Mouse (Mus musculus): ENCODE data around the gene Sept1. TPM values are rescaled to one million over a fixed set of nuclear protein-coding genes. Genes with fewer than 3 reads are reported as not detected.
A peak's percentile ranks its signal among the peaks of the same experiment; 100 is the strongest.

Gene Sept1
- polyA plus RNA-seq, 1 experiment from 2014 or later: 18.6 TPM

- H3K36me3 ChIP-seq (ENCODE audit: insufficient read depth, low read length): no peaks in the 10 kb centered on the region
- no peak for ATAC-seq (ENCODE audit: low FRiP score, low TSS enrichment)
- no peaks in the 10 kb centered on the region for H3K4me1 ChIP-seq (ENCODE audit: insufficient read depth, low read length)
- 84% methylated on average over 6 of the region's 6 CpGs for WGBS
- no peak overlapping the region for H3K9ac ChIP-seq (replicated peaks; ENCODE audit: low read length)
- H3K4me2 ChIP-seq (replicated peaks; ENCODE audit: low read depth, low read length): no peak overlapping the region
- H3K9me3 ChIP-seq (ENCODE audit: low read length): no peaks in the 10 kb centered on the region
- no peak overlapping the region for H3K27ac ChIP-seq (ENCODE audit: low read length)
- no peaks in the 10 kb centered on the region for H3K27me3 ChIP-seq (ENCODE audit: insufficient read depth, low read length)
- H3K4me3 ChIP-seq (ENCODE audit: low read length): no peak overlapping the region
Measured at GRCm38 (mm10) chr7:127220440-127220839, 12.5 kb downstream of the Sept1 start.

GRCm38 (mm10) chr7:127218670-127219069 is 14.3 kb downstream of the Sept1 start:
- H3K4me2 ChIP-seq (replicated peaks; ENCODE audit: low read depth, low read length): no peak overlapping the region
- H3K4me1 ChIP-seq (ENCODE audit: insufficient read depth, low read length): peaks cover 6% of the 10 kb centered on the region
- no peak overlapping the region for H3K9ac ChIP-seq (replicated peaks; ENCODE audit: low read length)
- no peaks in the 10 kb centered on the region for H3K27me3 ChIP-seq (ENCODE audit: insufficient read depth, low read length)
- no peaks in the 10 kb centered on the region for H3K36me3 ChIP-seq (ENCODE audit: insufficient read depth, low read length)
- no peak overlapping the region for H3K27ac ChIP-seq (ENCODE audit: low read length)
- H3K4me3 ChIP-seq (ENCODE audit: low read length): no peak overlapping the region
- ATAC-seq (ENCODE audit: low FRiP score, low TSS enrichment): no peak
- H3K9me3 ChIP-seq (ENCODE audit: low read length): no peaks in the 10 kb centered on the region
- WGBS: 86% methylated on average over 4 of the region's 4 CpGs

- H3K27me3 ChIP-seq (ENCODE audit: insufficient read depth, low read length): no peaks in the 10 kb centered on the region
- no peak overlapping the region for H3K9ac ChIP-seq (replicated peaks; ENCODE audit: low read length)
- no peak overlapping the region for H3K27ac ChIP-seq (ENCODE audit: low read length)
- H3K4me2 ChIP-seq (replicated peaks; ENCODE audit: low read depth, low read length): no peak overlapping the region
- 79% methylated on average over 10 of the region's 10 CpGs for WGBS
- H3K36me3 ChIP-seq (ENCODE audit: insufficient read depth, low read length): no peaks in the 10 kb centered on the region
- no peak for ATAC-seq (ENCODE audit: low FRiP score, low TSS enrichment)
- no peaks in the 10 kb centered on the region for H3K9me3 ChIP-seq (ENCODE audit: low read length)
- peaks cover 6% of the 10 kb centered on the region for H3K4me1 ChIP-seq (ENCODE audit: insufficient read depth, low read length)
- no peak overlapping the region for H3K4me3 ChIP-seq (ENCODE audit: low read length)
Measured at GRCm38 (mm10) chr7:127217901-127218642, 14.9 kb downstream of the Sept1 start.

GRCm38 (mm10) chr7:127217475-127217874 is 15.5 kb downstream of the Sept1 start:
- ATAC-seq (ENCODE audit: low FRiP score, low TSS enrichment): no peak
- peaks cover 6% of the 10 kb centered on the region for H3K4me1 ChIP-seq (ENCODE audit: insufficient read depth, low read length)
- no peaks in the 10 kb centered on the region for H3K36me3 ChIP-seq (ENCODE audit: insufficient read depth, low read length)
- H3K4me3 ChIP-seq (ENCODE audit: low read length): no peak overlapping the region
- H3K9ac ChIP-seq (replicated peaks; ENCODE audit: low read length): no peak overlapping the region
- no peak overlapping the region for H3K4me2 ChIP-seq (replicated peaks; ENCODE audit: low read depth, low read length)
- H3K27ac ChIP-seq (ENCODE audit: low read length): no peak overlapping the region
- WGBS: 92% methylated on average over 6 of the region's 6 CpGs
- H3K9me3 ChIP-seq (ENCODE audit: low read length): no peaks in the 10 kb centered on the region
- H3K27me3 ChIP-seq (ENCODE audit: insufficient read depth, low read length): no peaks in the 10 kb centered on the region

- Histone ChIP-seq H3K4me2 (replicated peaks; ENCODE audit: low read depth, low read length) (no peak overlapping the region), H3K9ac (replicated peaks; ENCODE audit: low read length) (no peak overlapping the region), H3K4me3 (ENCODE audit: low read length) (no peak overlapping the region), H3K9me3 (ENCODE audit: low read length) (no peaks in the 10 kb centered on the region), H3K27me3 (ENCODE audit: insufficient read depth, low read length) (no peaks in the 10 kb centered on the region), H3K36me3 (ENCODE audit: insufficient read depth, low read length) (no peaks in the 10 kb centered on the region), H3K27ac (ENCODE audit: low read length) (no peak overlapping the region), H3K4me1 (ENCODE audit: insufficient read depth, low read length) (peaks cover 6% of the 10 kb centered on the region)
- ATAC-seq (ENCODE audit: low FRiP score, low TSS enrichment): no peak
- WGBS: 85% methylated on average over 5 of the region's 5 CpGs
Measured at GRCm38 (mm10) chr7:127216307-127216706, 16.6 kb downstream of the Sept1 start.

- H3K4me3 ChIP-seq (ENCODE audit: low read length): peak overlapping the region; percentile 42
- no peak overlapping the region for H3K27ac ChIP-seq (ENCODE audit: low read length)
- H3K9ac ChIP-seq (replicated peaks; ENCODE audit: low read length): peak overlapping the region; percentile 69
- peak; percentile 39 for ATAC-seq (ENCODE audit: low FRiP score, low TSS enrichment)
- H3K36me3 ChIP-seq (ENCODE audit: insufficient read depth, low read length): no peaks in the 10 kb centered on the region
- H3K27me3 ChIP-seq (ENCODE audit: insufficient read depth, low read length): no peaks in the 10 kb centered on the region
- H3K4me1 ChIP-seq (ENCODE audit: insufficient read depth, low read length): peaks cover 6% of the 10 kb centered on the region
- WGBS: 20% methylated on average over 33 of the region's 33 CpGs
- peak overlapping the region; percentile 62 for H3K4me2 ChIP-seq (replicated peaks; ENCODE audit: low read depth, low read length)
- H3K9me3 ChIP-seq (ENCODE audit: low read length): no peaks in the 10 kb centered on the region
Measured at GRCm38 (mm10) chr7:127214981-127215871, 17.7 kb downstream of the Sept1 start.

GRCm38 (mm10) chr7:127214521-127214920 is 18.4 kb downstream of the Sept1 start:
- H3K4me2 ChIP-seq (replicated peaks; ENCODE audit: low read depth, low read length): peak overlapping the region; percentile 62

GRCm38 (mm10) chr7:127213930-127214329 is 19.0 kb downstream of the Sept1 start:
- Histone ChIP-seq H3K4me1 (ENCODE audit: insufficient read depth, low read length) (peaks cover 6% of the 10 kb centered on the region), H3K4me2 (replicated peaks; ENCODE audit: low read depth, low read length) (peak overlapping the region; percentile 62), H3K36me3 (ENCODE audit: insufficient read depth, low read length) (no peaks in the 10 kb centered on the region), H3K27ac (ENCODE audit: low read length) (no peak overlapping the region), H3K27me3 (ENCODE audit: insufficient read depth, low read length) (no peaks in the 10 kb centered on the region), H3K9me3 (ENCODE audit: low read length) (no peaks in the 10 kb centered on the region), H3K9ac (replicated peaks; ENCODE audit: low read length) (peak overlapping the region; percentile 69; the same call in 1 of the 2 replicates), H3K4me3 (ENCODE audit: low read length) (0 out of 2 replicates have a peak overlapping the region, but pooled peaks have one; percentile 42)
- WGBS: 56% methylated on average over 12 of the region's 12 CpGs
- ATAC-seq (ENCODE audit: low FRiP score, low TSS enrichment): no peak

More at GRCm38 (mm10) chr7:127214521-127214920, 18.4 kb downstream of the Sept1 start:
- Histone ChIP-seq H3K9ac (replicated peaks; ENCODE audit: low read length) (peak overlapping the region; percentile 69), H3K27me3 (ENCODE audit: insufficient read depth, low read length) (no peaks in the 10 kb centered on the region), H3K9me3 (ENCODE audit: low read length) (no peaks in the 10 kb centered on the region), H3K4me3 (ENCODE audit: low read length) (peak overlapping the region; percentile 42), H3K4me1 (ENCODE audit: insufficient read depth, low read length) (peaks cover 6% of the 10 kb centered on the region), H3K36me3 (ENCODE audit: insufficient read depth, low read length) (no peaks in the 10 kb centered on the region), H3K27ac (ENCODE audit: low read length) (no peak overlapping the region)
- no peak for ATAC-seq (ENCODE audit: low FRiP score, low TSS enrichment)
- 31% methylated on average over 21 of the region's 21 CpGs for WGBS

GRCm38 (mm10) chr7:127213485-127213884 is 19.4 kb downstream of the Sept1 start:
- Histone ChIP-seq H3K9ac (replicated peaks; ENCODE audit: low read length) (no peak overlapping the region), H3K4me2 (replicated peaks; ENCODE audit: low read depth, low read length) (no peak overlapping the region), H3K36me3 (ENCODE audit: insufficient read depth, low read length) (no peaks in the 10 kb centered on the region), H3K27me3 (ENCODE audit: insufficient read depth, low read length) (no peaks in the 10 kb centered on the region), H3K27ac (ENCODE audit: low read length) (no peak overlapping the region), H3K4me1 (ENCODE audit: insufficient read depth, low read length) (peaks cover 6% of the 10 kb centered on the region), H3K4me3 (ENCODE audit: low read length) (no peak overlapping the region), H3K9me3 (ENCODE audit: low read length) (no peaks in the 10 kb centered on the region)
- 45% methylated on average over 7 of the region's 7 CpGs for WGBS
- ATAC-seq (ENCODE audit: low FRiP score, low TSS enrichment): no peak
